Mouse (Mus musculus) kidney, embryonic 16.5 days (tissue): ENCODE data around the gene Gorasp1. TPM values are rescaled to one million over a fixed set of nuclear protein-coding genes. Genes with fewer than 3 reads are reported as not detected.

Experiments
- ATAC-seq: fragments of 200-750 bp; cut with Nextera tagmentation; 2 replicates; pipeline ENCODE4 v1.8.0; 2017; ENCODE audit warnings: moderate TSS enrichment; ENCODE audit not compliant: low FRiP score, low TSS enrichment
- H3K27ac ChIP-seq: fragments of 300-500 bp; sonication (generic); 2 replicates; pipeline ENCODE4 v1.5.1; 2014; ENCODE audit warnings: low read length
- H3K27me3 ChIP-seq: fragments of 300-500 bp; sonication (generic); 2 replicates; pipeline ENCODE4 v1.6.1; 2014; ENCODE audit warnings: low read length, control low read depth, mixed read lengths; ENCODE audit not compliant: insufficient read depth
- H3K36me3 ChIP-seq: fragments of 300-500 bp; sonication (generic); 2 replicates; pipeline ENCODE4 v1.6.1; 2014; ENCODE audit warnings: low read length, control low read depth, mixed read lengths; ENCODE audit not compliant: insufficient read depth
- H3K4me1 ChIP-seq: fragments of 300-500 bp; sonication (generic); 2 replicates; pipeline ENCODE4 v1.6.1; 2014; ENCODE audit warnings: low read length, control low read depth, mixed read lengths; ENCODE audit not compliant: insufficient read depth
- H3K4me2 ChIP-seq: fragments of 300-500 bp; sonication (generic); replicated peaks from 2 replicates; pipeline ENCODE4 v1.6.1; 2014; ENCODE audit warnings: low read depth, low read length
- H3K4me3 ChIP-seq: fragments of 300-500 bp; sonication (generic); 2 replicates; pipeline ENCODE4 v1.5.1; 2014; ENCODE audit warnings: mild to moderate bottlenecking, low read length
- H3K9ac ChIP-seq: fragments of 300-500 bp; sonication (generic); replicated peaks from 2 replicates; pipeline ENCODE4 v1.6.1; 2014; ENCODE audit warnings: low read length
- H3K9me3 ChIP-seq: fragments of 300-500 bp; sonication (generic); 2 replicates; pipeline ENCODE4 v1.6.1; 2016; ENCODE audit warnings: low read length, control low read depth
- WGBS: fragments of 180-500 bp; shearing (Covaris S2); extraction: QIAGEN DNeasy Blood & Tissue Kit; methylation state at CpG from one replicate; pipeline ENCODE4 v1.1.7; 2014; 5-methylcytosine and 5-hydroxymethylcytosine counted together
- polyA plus RNA-seq: library from polyadenylated mRNA; unstranded; fragments of >200 nt; fragmentation: Nextera tagmentation; extraction: Ambion mirVana; gene quantifications from 2 replicates; pipeline ENCODE4 v1.2.1, GENCODE M21; 2015

The Gorasp1 gene
- polyA plus RNA-seq, 1 experiment from 2014 or later = 29.5 TPM

- Histone ChIP-seq H3K9ac (no peak overlapping the region), H3K9me3 (0 out of 2 replicates have a peak, but pooled peaks cover 2% of the 10 kb centered on the region), H3K27ac (no peak overlapping the region), H3K4me3 (no peak overlapping the region), H3K36me3 (no peaks in the 10 kb centered on the region), H3K27me3 (no peaks in the 10 kb centered on the region), H3K4me2 (no peak overlapping the region), H3K4me1 (no peaks in the 10 kb centered on the region)
- ATAC-seq = no peak
- 76% methylated on average over 4 of the region's 4 CpGs for WGBS
These were observed 50.0 kb downstream of the Gorasp1 start for GRCm38 (mm10) chr9:119887144-119887901.

Other genes starting within 250 kb of the Gorasp1 start
- 0.02 TPM in 1 of 2 replicates, not detected in the other for gene Scn10a, start 218.2 kb downstream of the Gorasp1 start, polyA plus RNA-seq
- gene Scn11a, start 112.1 kb downstream of the Gorasp1 start, polyA plus RNA-seq = 0.05 and 0.09 TPM in 2 replicates
- 54.2 and 56.5 TPM in 2 replicates for gene Wdr48, start 42.7 kb downstream of the Gorasp1 start, polyA plus RNA-seq
- 0.20 and 0.35 TPM in 2 replicates for gene Ttc21a, start within 50 bp of the Gorasp1 start, polyA plus RNA-seq
- gene Csrnp1, start 47.1 kb upstream of the Gorasp1 start, polyA plus RNA-seq = 7.1 and 8.7 TPM in 2 replicates
- 0.22 and 0.23 TPM in 2 replicates for gene Xirp1, start 86.0 kb upstream of the Gorasp1 start, polyA plus RNA-seq
- gene Cx3cr1, start 132.3 kb upstream of the Gorasp1 start, polyA plus RNA-seq = 5.3 and 7.9 TPM in 2 replicates
- gene Ccr8, start 154.5 kb upstream of the Gorasp1 start, polyA plus RNA-seq = not detected in 2 replicates
- gene Slc25a38, start 172.8 kb upstream of the Gorasp1 start, polyA plus RNA-seq = 36.3 and 37.0 TPM in 2 replicates
- 1,478 and 1,498 TPM in 2 replicates for gene Rpsa, start 190.1 kb upstream of the Gorasp1 start, polyA plus RNA-seq
- not detected in 2 replicates for gene Mobp, start 212.1 kb upstream of the Gorasp1 start, polyA plus RNA-seq